Mouse (Mus musculus): ENCODE measurements around the gene Dusp3.

The Dusp3 gene

GRCm38 (mm10) chr11:101986913-101987312 is at the start of gene Dusp3:
TSS of gene Dusp3 (minus strand) at chr11:101987013.
- DNase-seq (ENCODE audit: low spot score) = no peak

GRCm38 (mm10) chr11:102036336-102036735 is 49.5 kb upstream of the Dusp3 start:
- no peak for DNase-seq (ENCODE audit: low spot score)

- DNase-seq (ENCODE audit: low spot score) = no peak
Measured at GRCm38 (mm10) chr11:102035456-102035960, 48.7 kb upstream of the Dusp3 start.

- DNase-seq (ENCODE audit: low spot score) = no peak
Measured at GRCm38 (mm10) chr11:102034887-102035286, 48.1 kb upstream of the Dusp3 start.

GRCm38 (mm10) chr11:102033055-102033591 is 46.3 kb upstream of the Dusp3 start:
- no peak for DNase-seq (ENCODE audit: low spot score)

- DNase-seq (ENCODE audit: low spot score) = no peak
Measured at GRCm38 (mm10) chr11:102031149-102031548, 44.3 kb upstream of the Dusp3 start.

GRCm38 (mm10) chr11:102029966-102030365 is 43.2 kb upstream of the Dusp3 start:
- no peak for DNase-seq (ENCODE audit: low spot score)

GRCm38 (mm10) chr11:102029304-102029703 is 42.5 kb upstream of the Dusp3 start:
- DNase-seq (ENCODE audit: low spot score) = no peak

- no peak for DNase-seq (ENCODE audit: low spot score)
Measured at GRCm38 (mm10) chr11:102028087-102028816, 41.4 kb upstream of the Dusp3 start, which contains the start of gene Mpp3. TSS of gene Mpp3 (minus strand) at chr11:102028461.

- no peak for DNase-seq (ENCODE audit: low spot score)
Measured at GRCm38 (mm10) chr11:102027361-102028017, 40.7 kb upstream of the Dusp3 start.

- DNase-seq (ENCODE audit: low spot score) = no peak
Measured at GRCm38 (mm10) chr11:102026694-102027360, 40.0 kb upstream of the Dusp3 start.

GRCm38 (mm10) chr11:102025991-102026660 is 39.3 kb upstream of the Dusp3 start:
- DNase-seq (ENCODE audit: low spot score) = no peak

- no peak for DNase-seq (ENCODE audit: low spot score)
Measured at GRCm38 (mm10) chr11:102025354-102025753, 38.5 kb upstream of the Dusp3 start.

GRCm38 (mm10) chr11:102024875-102025274 is 38.1 kb upstream of the Dusp3 start:
- DNase-seq (ENCODE audit: low spot score) = no peak

GRCm38 (mm10) chr11:102024084-102024758 is 37.4 kb upstream of the Dusp3 start:
- DNase-seq (ENCODE audit: low spot score) = no peak

- DNase-seq (ENCODE audit: low spot score) = no peak
Measured at GRCm38 (mm10) chr11:102023406-102023805, 36.6 kb upstream of the Dusp3 start.

GRCm38 (mm10) chr11:102021196-102021595 is 34.4 kb upstream of the Dusp3 start:
- DNase-seq (ENCODE audit: low spot score) = no peak

GRCm38 (mm10) chr11:102019736-102020135 is 32.9 kb upstream of the Dusp3 start:
- no peak for DNase-seq (ENCODE audit: low spot score)

GRCm38 (mm10) chr11:102016136-102016535 is 29.3 kb upstream of the Dusp3 start:
- no peak for DNase-seq (ENCODE audit: low spot score)

- DNase-seq (ENCODE audit: low spot score) = no peak
Measured at GRCm38 (mm10) chr11:102015472-102015871, 28.7 kb upstream of the Dusp3 start.

- no peak for DNase-seq (ENCODE audit: low spot score)
Measured at GRCm38 (mm10) chr11:102013201-102013600, 26.4 kb upstream of the Dusp3 start.

All from spleen, adult 12 weeks (tissue).